Mouse (Mus musculus) embryo, embryonic 10.5 days (tissue): Measurements from ENCODE around the gene Olfr453.

Experiments used
- DNase-seq: peaks from one replicate; pipeline ENCODE4 v3.0.0-alpha.2; 2015; ENCODE audit warnings: low spot score

Olfr453 gene

DNA sequence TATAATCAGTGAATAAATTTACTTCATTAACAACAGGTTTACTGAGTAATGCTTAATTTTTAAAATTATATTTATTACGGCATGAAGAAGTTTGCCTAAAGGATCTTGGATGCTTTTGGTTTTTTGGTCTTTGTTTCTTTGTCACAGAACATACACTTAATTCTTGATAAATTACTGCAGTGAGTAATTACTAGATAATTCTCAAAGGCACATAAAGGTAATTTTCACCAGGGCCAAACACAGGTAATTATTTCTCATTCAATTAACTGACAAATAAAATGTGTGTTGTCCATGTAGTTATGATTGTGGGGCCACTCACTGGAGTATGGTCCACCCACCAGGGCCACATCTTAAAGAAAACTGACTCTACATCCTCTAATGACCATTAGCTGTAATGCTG, at the start of gene Olfr453:
TSS of gene Olfr453 (plus strand) at position 301 of the 400 bp plus-strand sequence.
- no peak for DNase-seq

DNA sequence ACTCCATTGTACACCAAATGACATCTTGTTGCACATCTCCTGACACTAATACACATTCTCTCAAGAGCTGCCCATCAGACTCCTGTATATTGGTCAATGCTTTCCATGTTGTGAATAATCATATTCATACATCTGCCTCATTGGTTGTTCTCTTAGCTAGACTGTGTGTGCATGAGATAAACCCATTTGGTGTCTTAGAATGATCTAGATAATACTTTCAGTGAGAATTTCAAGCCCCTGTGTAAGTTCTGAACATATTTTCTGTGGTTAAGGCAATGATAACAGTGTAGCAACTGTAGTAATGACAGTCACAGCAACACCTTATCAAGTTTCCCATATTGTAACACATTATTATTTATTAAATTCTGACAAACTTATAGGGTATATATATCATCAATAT, 49.4 kb upstream of the Olfr453 start:
- DNase-seq: no peak

DNA sequence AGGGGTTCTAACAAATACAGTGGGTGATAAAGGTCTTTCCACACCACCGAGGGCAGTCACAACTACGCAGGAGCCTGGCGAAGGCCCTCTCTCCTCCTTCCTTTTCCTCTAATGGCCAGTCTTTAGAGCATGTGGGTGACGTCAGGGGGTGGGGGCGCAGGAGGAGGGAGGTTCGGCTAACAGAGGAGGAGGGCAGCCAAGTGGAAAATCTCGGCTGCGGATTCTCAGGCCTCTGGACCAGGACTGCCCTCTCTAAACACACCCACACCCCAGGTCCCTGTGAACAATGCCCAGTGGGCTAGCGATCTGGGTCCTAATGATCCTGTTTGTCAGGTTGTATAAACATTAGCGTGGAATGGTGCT, 47.0 kb upstream of the Olfr453 start:
- DNase-seq: peak; percentile 90

DNA sequence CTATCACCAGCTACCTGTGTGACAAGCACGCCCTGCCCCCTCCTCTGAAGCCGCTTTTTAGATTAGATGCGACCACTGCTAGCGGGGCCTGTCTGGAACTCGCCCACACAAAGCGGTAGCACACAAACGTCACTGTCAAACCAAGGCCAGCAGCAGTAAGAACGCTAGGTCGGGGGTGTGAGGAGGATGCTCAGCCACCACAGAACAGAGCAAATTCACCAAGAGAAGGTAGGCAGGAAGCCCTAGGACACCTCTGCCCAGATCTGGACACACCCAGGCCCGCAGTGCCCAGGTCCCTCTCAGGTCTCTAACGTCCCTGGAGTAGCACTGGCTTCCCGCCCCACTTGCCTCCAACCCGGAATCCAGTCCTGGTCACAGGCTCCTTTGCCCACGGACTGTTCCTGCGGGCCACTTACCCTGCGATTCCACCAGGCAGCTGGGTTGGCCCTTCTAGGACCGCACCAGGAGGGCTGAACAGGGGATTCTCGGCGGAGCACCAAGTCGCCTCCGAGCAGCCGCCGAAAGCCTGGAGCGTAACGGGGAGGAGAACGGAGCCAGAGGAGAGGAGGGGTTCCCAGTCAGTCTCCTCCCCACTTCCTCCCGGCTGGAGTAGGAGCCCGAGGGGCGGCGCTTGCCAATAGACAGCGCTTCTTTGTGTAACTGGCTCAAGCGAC, 46.5 kb upstream of the Olfr453 start:
- DNase-seq: peak; percentile 93

DNA sequence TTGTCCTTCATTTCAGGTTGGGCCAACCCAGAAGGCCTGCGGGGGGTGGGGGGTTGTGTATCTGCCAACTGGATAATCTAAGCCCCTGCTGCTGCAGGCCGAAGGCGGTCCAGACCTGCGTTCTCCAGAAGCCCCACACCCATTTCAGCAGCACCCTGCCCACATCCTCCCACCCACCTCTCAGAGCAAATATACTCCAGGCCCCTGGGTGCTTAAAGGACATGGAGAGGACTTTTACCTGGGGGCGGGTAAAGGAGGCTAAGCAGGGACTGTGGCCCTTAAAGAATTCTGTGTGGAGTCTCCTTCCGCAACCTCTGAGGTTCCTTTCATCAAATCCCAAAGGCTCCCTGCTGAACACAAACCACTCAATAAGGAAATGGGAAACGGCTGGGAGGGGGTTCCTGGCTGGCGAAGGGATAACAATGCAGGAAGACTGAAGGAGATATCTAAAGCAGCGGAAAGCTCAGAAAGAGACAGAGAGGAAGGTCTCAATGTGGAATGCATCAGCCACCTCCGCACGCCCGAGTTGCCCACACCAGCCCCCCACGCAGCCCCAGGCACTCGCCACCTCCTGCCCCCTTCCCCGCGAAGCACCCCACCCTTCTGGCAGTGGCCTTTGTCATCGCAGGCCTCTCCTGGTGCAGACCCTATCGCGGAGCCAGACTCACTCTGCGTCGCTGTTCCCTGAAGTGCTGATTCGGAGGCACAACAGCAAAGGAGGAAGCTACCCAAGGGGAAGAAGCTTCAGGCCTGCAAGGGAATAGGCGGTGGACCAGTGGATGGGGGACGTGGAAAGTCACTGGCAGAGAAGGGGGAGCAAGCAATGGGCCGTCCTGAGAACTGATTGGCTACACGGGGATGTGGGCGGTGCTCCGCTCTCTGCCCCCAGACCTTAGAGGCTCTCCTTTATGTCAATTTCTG, 29.6 kb upstream of the Olfr453 start, which contains the start of gene Tcaf1:
TSS of gene Tcaf1 (minus strand) at position 798 of the 921 bp plus-strand sequence.
- DNase-seq: peak; percentile 91

DNA sequence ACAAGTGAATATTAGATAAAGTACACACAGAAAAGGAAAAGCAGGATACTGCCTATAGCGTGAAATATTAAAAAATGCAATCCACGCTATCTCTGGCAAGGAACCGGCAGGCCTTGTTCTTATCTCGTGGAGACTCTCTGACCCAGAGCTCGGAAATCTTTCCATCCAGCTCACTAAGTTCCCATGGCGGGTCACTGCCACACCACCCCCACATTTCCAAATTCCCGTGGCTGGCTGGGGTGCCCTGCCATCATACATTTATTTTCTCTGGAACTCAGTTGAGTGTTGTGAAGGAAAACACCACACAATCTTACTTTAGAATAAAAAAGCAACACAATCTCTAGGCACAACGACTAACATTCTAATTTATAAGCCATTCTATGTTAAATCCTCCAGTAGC, 24.5 kb upstream of the Olfr453 start:
- no peak for DNase-seq

DNA sequence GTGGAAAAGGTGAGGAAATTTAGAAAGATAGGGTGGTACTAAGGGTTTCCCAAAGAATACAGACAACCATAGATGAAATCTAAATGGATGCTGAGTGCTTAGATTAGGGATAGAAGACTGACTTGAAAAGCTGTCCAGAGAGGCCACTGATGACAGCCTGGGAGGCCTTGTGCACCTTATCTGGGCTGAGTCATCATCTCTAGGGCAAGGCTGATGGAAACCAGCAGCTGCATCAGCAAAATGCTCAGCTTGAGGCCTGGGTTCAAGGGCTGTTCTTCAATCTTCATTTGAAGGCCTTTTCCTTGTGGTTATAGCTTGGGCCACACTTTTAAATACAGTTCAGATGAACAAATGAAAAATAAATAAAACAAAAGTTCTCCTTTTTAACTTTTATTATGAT, 21.2 kb upstream of the Olfr453 start:
- no peak for DNase-seq

DNA sequence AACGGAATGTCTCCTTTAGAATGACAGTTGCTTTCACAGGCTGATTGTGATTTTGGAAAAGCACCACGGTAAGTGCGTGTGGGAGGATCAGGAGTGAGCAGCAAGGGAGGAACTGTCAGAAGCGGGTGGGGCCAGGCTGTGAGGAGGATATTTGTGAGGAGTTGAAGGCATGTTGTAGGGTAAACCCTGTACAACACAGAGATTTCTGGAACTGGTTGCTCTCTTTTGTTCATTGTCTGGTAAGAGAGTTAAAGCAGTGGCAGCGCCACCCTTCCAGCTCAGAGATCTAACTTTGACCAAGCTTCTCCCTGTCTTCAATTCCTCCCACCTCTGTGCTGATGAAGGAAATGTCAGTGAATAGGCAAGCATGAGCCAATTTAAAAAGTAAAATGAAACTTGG, 3.1 kb downstream of the Olfr453 start:
- DNase-seq: no peak

DNA sequence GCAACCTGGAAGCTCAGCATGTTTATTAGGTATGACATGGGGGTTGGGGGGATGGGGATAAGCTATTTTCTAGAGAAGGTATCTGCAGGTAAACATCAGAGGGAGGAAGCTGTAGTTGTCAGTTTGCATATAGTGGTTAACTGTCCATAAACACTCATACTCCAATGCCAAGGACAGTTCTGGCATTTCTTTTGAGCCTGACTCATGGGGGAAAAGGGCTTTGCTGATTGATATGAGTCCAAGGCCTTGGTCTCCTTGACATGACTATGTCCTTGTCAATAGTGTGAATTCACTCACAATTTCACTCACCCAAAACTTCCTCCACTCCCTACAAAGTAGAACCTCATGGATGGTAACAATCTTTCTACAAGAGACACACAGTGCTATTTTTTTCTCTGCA, 8.7 kb downstream of the Olfr453 start:
- no peak for DNase-seq

DNA sequence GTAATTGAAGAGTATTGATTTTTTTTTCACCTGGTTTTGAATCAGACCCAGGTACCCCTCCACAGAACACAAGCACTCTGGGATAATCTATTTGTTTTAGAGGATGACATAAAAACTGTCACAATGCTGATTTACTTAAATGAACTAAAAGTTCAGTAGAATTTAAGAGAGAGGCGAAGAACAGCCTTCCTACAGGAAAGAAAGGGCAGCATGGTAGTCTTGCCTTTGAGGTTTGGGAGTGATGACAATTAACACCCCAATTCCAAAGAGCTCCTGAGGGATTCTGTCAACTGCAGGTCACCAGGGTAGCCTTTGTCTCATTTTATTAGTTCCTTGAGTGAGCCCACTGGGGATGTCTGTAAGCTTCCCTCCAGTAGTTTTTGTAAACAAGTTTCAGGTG, 16.9 kb downstream of the Olfr453 start, which contains the start of gene Olfr38:
TSS of gene Olfr38 (plus strand) at position 301 of the 400 bp plus-strand sequence.
- DNase-seq: no peak

DNA sequence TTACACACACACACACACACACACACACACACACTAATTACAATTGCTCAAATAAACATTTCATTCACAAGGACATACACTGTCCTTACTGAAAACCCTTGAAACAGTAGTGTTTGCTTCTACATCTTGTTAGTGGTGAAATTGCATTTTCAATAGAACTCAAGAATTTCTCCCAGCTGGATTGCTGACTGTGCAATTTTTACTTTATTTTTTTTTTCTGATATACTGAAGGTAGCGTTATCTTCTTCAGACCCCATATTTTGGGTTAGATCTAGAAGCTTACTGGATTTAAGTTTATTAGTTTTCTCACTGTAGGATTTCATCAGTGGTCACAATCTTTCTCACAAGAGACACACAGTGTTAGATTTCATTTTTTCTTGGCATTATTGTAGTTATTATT, 37.9 kb downstream of the Olfr453 start:
- no peak for DNase-seq

DNA sequence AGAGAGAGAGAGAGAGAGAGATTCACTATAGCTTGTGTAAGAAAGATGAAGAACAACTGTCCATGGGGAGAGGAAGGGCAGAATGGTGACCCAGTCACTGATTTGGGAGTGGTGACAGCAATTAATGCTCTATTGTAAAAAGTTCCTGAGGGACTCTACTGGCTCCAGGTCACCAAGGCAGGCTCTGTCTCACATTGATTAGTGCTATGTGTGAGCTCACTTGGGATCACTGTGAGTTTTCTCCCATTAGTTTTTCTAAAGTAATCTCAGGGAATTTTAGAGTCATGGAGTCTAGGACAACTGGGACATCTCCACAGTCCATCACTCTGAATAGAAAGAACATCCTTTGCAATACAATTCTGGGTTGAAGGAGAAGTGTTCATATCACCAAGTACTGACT, 45.6 kb downstream of the Olfr453 start, which contains the start of gene Olfr452:
TSS of gene Olfr452 (plus strand) at position 301 of the 400 bp plus-strand sequence.
- no peak for DNase-seq

DNA sequence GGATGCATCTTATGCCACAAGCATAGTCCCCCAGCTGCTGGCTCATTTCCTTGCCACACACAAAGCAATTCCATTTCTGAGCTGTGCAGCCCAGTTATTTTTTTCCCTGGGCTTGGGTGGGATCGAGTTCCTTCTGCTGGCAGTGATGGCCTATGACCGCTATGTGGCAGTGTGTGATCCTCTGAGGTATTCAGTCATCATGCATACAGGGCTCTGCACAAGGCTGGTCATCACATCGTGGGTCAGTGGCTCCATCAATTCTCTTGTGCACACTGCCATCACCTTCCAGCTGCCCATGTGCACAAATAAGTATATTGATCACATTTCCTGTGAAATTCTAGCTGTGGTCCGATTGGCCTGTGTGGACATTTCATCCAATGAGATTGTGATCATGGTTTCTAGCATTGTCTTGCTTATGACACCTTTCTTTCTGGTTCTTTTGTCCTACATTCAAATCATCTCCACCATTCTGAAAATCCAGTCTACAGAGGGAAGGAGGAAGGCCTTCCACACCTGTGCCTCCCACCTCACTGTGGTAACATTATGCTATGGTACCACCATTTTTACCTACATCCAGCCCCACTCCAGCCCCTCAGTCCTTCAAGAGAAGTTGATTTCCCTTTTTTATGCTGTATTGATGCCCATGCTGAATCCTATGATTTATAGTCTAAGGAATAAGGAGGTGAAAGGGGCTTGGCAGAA, 51.2 kb downstream of the Olfr453 start:
- peak; percentile 2 for DNase-seq

DNA sequence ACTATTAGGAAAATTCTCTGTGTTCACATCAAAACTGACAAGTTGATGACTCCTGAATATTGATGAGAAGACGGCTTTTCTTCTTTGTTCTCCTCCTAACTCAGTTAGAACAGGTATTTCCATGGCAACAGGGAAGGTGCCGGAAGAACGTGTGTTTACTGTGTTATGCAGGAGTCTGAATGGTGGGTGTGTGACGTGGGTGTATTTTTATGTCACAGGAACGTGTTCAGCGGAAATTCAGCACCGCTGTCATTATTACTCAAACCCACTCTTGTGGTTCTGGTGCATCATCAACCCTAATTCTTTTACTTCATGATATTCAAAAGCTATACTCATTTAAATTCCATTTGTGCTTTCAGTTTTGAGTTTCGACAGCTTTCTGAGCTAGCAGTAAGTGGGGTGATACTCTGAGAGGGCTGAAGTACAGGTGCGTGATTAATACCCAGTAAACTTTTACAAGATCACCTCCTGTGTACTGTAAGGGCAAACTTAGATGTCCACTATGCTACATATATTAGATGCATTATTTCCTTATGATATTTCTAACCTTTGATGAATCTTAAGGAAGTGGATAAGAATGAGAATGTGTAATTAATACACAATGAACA, 51.9 kb downstream of the Olfr453 start:
- no peak for DNase-seq

DNA sequence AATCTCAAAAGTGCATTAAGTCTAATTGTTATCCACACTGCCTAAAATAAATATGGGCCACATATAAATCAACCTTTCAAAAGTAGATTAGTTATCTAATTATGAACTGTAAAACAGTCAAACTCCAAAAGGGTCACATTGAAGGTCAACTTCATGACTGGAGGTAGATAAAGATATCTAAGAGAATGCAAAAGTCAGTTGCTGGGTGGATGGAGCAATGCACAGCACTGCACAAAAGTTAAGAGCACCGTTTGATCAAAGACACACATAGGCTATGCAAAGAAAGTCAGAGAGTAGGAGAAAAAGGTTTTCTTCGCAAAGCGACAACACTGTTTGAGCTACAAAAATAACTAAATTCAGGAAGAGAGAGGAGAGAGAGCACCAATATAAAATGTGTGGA, 55.8 kb downstream of the Olfr453 start:
- no peak for DNase-seq
